Mouse (Mus musculus) hindbrain, embryonic 15.5 days (tissue): ENCODE measurements around the gene Mlxip. TPM values are rescaled to one million over a fixed set of nuclear protein-coding genes. Genes with fewer than 3 reads are reported as not detected.

Experiments
- ATAC-seq: fragments of 200-750 bp; cut with Nextera tagmentation; 2 replicates; pipeline ENCODE4 v1.8.0; 2017; ENCODE audit warnings: low read depth, moderate number of reproducible peaks, moderate TSS enrichment; ENCODE audit not compliant: low FRiP score
- H3K27ac ChIP-seq: fragments of 300-500 bp; sonication (generic); replicated peaks from 2 replicates; pipeline ENCODE4 v1.5.1; 2015; ENCODE audit warnings: mild to moderate bottlenecking, inconsistent platforms
- H3K27me3 ChIP-seq: fragments of 300-500 bp; sonication (generic); 2 replicates; pipeline ENCODE4 v1.6.1; 2015; ENCODE audit warnings: control low read depth, inconsistent platforms
- H3K36me3 ChIP-seq: fragments of 300-500 bp; sonication (generic); 2 replicates; pipeline ENCODE4 v1.6.1; 2015; ENCODE audit warnings: control low read depth, inconsistent platforms
- H3K4me1 ChIP-seq: fragments of 300-500 bp; sonication (generic); replicated peaks from 2 replicates; pipeline ENCODE4 v1.6.1; 2015; ENCODE audit warnings: control low read depth, inconsistent platforms
- H3K4me2 ChIP-seq: fragments of 300-500 bp; sonication (generic); 2 replicates; pipeline ENCODE4 v1.6.1; 2015; ENCODE audit warnings: moderate library complexity, mild to moderate bottlenecking, inconsistent platforms
- H3K4me3 ChIP-seq: fragments of 300-500 bp; sonication (generic); 2 replicates; pipeline ENCODE4 v1.5.1; 2015; ENCODE audit warnings: mild to moderate bottlenecking, inconsistent platforms
- H3K9ac ChIP-seq: fragments of 300-500 bp; sonication (generic); 2 replicates; pipeline ENCODE4 v1.6.1; 2015; ENCODE audit warnings: inconsistent platforms
- H3K9me3 ChIP-seq: fragments of 300-500 bp; sonication (generic); 2 replicates; pipeline ENCODE4 v1.6.1; 2016; ENCODE audit warnings: control low read depth, inconsistent platforms
- WGBS: fragments of 180-500 bp; shearing (Covaris S2); methylation state at CpG from one replicate; pipeline ENCODE4 v1.1.7; 2015; 5-methylcytosine and 5-hydroxymethylcytosine counted together
- polyA plus RNA-seq: library from polyadenylated mRNA; unstranded; fragments of >200 nt; fragmentation: Nextera tagmentation; extraction: Ambion mirVana; gene quantifications from 2 replicates; pipeline ENCODE4 v1.2.1, GENCODE M21; 2015

The Mlxip gene
- 18.3 and 20.6 TPM in 2 replicates for polyA plus RNA-seq

GRCm38 (mm10) chr5:123394303-123394956 lies at the start of gene Mlxip:
Gene Mlxip (plus strand): TSS chr5:123394798.
- peak; percentile 95 for ATAC-seq

GRCm38 (mm10) chr5:123344963-123345852 lies 49.4 kb upstream of the Mlxip start:
- no peaks in the 10 kb centered on the region for H3K27me3 ChIP-seq
- peak; percentile 29; the same call in 1 of the 2 replicates for ATAC-seq
- H3K27ac ChIP-seq: peak overlapping the region; percentile 99
- H3K9me3 ChIP-seq: no peaks in the 10 kb centered on the region
- under 1% methylated on average over 76 of the region's 87 CpGs for WGBS
- peak overlapping the region; percentile 96 for H3K9ac ChIP-seq
- H3K4me1 ChIP-seq: peaks cover 35% of the 10 kb centered on the region
- peak overlapping the region; percentile 86 for H3K4me3 ChIP-seq
- H3K36me3 ChIP-seq: no peaks in the 10 kb centered on the region
- peak overlapping the region; percentile 93 for H3K4me2 ChIP-seq

More at GRCm38 (mm10) chr5:123394303-123394956, at the start of gene Mlxip:
- Histone ChIP-seq H3K9ac (peak within 1 kb of the TSS; percentile 79), H3K27me3 (no peaks in the 10 kb centered on the region), H3K4me1 (peaks cover 49% of the 10 kb centered on the region), H3K9me3 (no peaks in the 10 kb centered on the region), H3K4me2 (peak within 1 kb of the TSS; percentile 78), H3K4me3 (peak within 1 kb of the TSS; percentile 92), H3K36me3 (no peaks in the 10 kb centered on the region), H3K27ac (peak within 1 kb of the TSS; percentile 83)
- WGBS: 0% methylated on average over 47 of the region's 50 CpGs

GRCm38 (mm10) chr5:123345853-123346654 lies 48.5 kb upstream of the Mlxip start:
- peak; percentile 62 for ATAC-seq
- Histone ChIP-seq H3K4me1 (peaks cover 41% of the 10 kb centered on the region), H3K27me3 (no peaks in the 10 kb centered on the region), H3K4me3 (peak overlapping the region; percentile 86), H3K4me2 (peak overlapping the region; percentile 93), H3K36me3 (no peaks in the 10 kb centered on the region), H3K27ac (peak overlapping the region; percentile 99), H3K9me3 (no peaks in the 10 kb centered on the region), H3K9ac (peak overlapping the region; percentile 96)
- under 1% methylated on average over 21 of the region's 22 CpGs for WGBS

- Histone ChIP-seq H3K27ac (peak overlapping the region; percentile 99), H3K36me3 (no peaks in the 10 kb centered on the region), H3K27me3 (no peaks in the 10 kb centered on the region), H3K9me3 (no peaks in the 10 kb centered on the region), H3K9ac (peak overlapping the region; percentile 96), H3K4me2 (peak overlapping the region; percentile 93), H3K4me1 (peaks cover 41% of the 10 kb centered on the region), H3K4me3 (peak overlapping the region; percentile 86)
- no peak for ATAC-seq
- 54% methylated on average over 7 of the region's 7 CpGs for WGBS
Measured at GRCm38 (mm10) chr5:123346701-123347270, 47.8 kb upstream of the Mlxip start.

GRCm38 (mm10) chr5:123347985-123348384 lies 46.6 kb upstream of the Mlxip start:
- Histone ChIP-seq H3K4me2 (0 out of 2 replicates have a peak overlapping the region, but pooled peaks have one; percentile 22), H3K9me3 (no peaks in the 10 kb centered on the region), H3K27me3 (no peaks in the 10 kb centered on the region), H3K27ac (no peak overlapping the region), H3K4me3 (no peak overlapping the region), H3K9ac (no peak overlapping the region), H3K4me1 (peaks cover 41% of the 10 kb centered on the region), H3K36me3 (no peaks in the 10 kb centered on the region)
- no peak for ATAC-seq
- 76% methylated on average over 2 of the region's 2 CpGs for WGBS

- ATAC-seq: no peak
- peaks cover 33% of the 10 kb centered on the region for H3K4me1 ChIP-seq
- 69% methylated on average over 10 of the region's 10 CpGs for WGBS
Measured at GRCm38 (mm10) chr5:123350386-123350785, 44.2 kb upstream of the Mlxip start.

GRCm38 (mm10) chr5:123355918-123356317 lies 38.7 kb upstream of the Mlxip start:
- peaks cover 40% of the 10 kb centered on the region for H3K36me3 ChIP-seq
- H3K27ac ChIP-seq: no peak overlapping the region
- no peak overlapping the region for H3K4me2 ChIP-seq
- no peaks in the 10 kb centered on the region for H3K27me3 ChIP-seq
- no peaks in the 10 kb centered on the region for H3K9me3 ChIP-seq
- no peaks in the 10 kb centered on the region for H3K4me1 ChIP-seq
- ATAC-seq: no peak
- H3K4me3 ChIP-seq: no peak overlapping the region
- H3K9ac ChIP-seq: no peak overlapping the region
- 89% methylated on average over 11 of the region's 11 CpGs for WGBS

More at GRCm38 (mm10) chr5:123350386-123350785, 44.2 kb upstream of the Mlxip start:
- Histone ChIP-seq H3K27me3 (no peaks in the 10 kb centered on the region), H3K4me2 (no peak overlapping the region), H3K36me3 (no peaks in the 10 kb centered on the region), H3K9ac (no peak overlapping the region), H3K9me3 (no peaks in the 10 kb centered on the region), H3K4me3 (no peak overlapping the region), H3K27ac (no peak overlapping the region)

- no peak for ATAC-seq
- Histone ChIP-seq H3K4me3 (no peak overlapping the region), H3K27ac (no peak overlapping the region), H3K36me3 (peaks cover 51% of the 10 kb centered on the region), H3K9ac (no peak overlapping the region), H3K4me1 (no peaks in the 10 kb centered on the region), H3K27me3 (no peaks in the 10 kb centered on the region), H3K4me2 (no peak overlapping the region), H3K9me3 (no peaks in the 10 kb centered on the region)
- 92% methylated on average over 4 of the region's 4 CpGs for WGBS
Measured at GRCm38 (mm10) chr5:123357253-123357652, 37.3 kb upstream of the Mlxip start.

GRCm38 (mm10) chr5:123359431-123359830 lies 35.2 kb upstream of the Mlxip start:
- ATAC-seq: no peak
- H3K9me3 ChIP-seq: no peaks in the 10 kb centered on the region
- H3K27me3 ChIP-seq: no peaks in the 10 kb centered on the region
- no peak overlapping the region for H3K4me3 ChIP-seq
- no peak overlapping the region for H3K9ac ChIP-seq
- H3K36me3 ChIP-seq: peaks cover 62% of the 10 kb centered on the region
- 77% methylated on average over 6 of the region's 6 CpGs for WGBS
- H3K27ac ChIP-seq: no peak overlapping the region
- H3K4me1 ChIP-seq: no peaks in the 10 kb centered on the region
- no peak overlapping the region for H3K4me2 ChIP-seq

GRCm38 (mm10) chr5:123362911-123363310 lies 31.7 kb upstream of the Mlxip start:
- Histone ChIP-seq H3K27ac (no peak overlapping the region), H3K9ac (no peak overlapping the region), H3K27me3 (no peaks in the 10 kb centered on the region), H3K9me3 (no peaks in the 10 kb centered on the region), H3K36me3 (peaks cover 52% of the 10 kb centered on the region), H3K4me1 (no peaks in the 10 kb centered on the region), H3K4me3 (no peak overlapping the region), H3K4me2 (no peak overlapping the region)
- WGBS: 85% methylated on average over 4 of the region's 4 CpGs
- ATAC-seq: no peak

GRCm38 (mm10) chr5:123364302-123364971 lies 30.2 kb upstream of the Mlxip start:
- Histone ChIP-seq H3K4me3 (no peak overlapping the region), H3K4me2 (no peak overlapping the region), H3K27ac (no peak overlapping the region), H3K4me1 (no peaks in the 10 kb centered on the region), H3K9ac (no peak overlapping the region), H3K36me3 (peaks cover 42% of the 10 kb centered on the region), H3K27me3 (no peaks in the 10 kb centered on the region), H3K9me3 (no peaks in the 10 kb centered on the region)
- no peak for ATAC-seq
- 77% methylated on average over 11 of the region's 11 CpGs for WGBS
